Mouse (Mus musculus): ENCODE results near the gene Hesx1. TPM values are rescaled to one million over a fixed set of nuclear protein-coding genes. Genes with fewer than 3 reads are reported as not detected.
A peak's percentile ranks its signal among the peaks of the same experiment; 100 is the strongest.
"Not testable (repeated sequence)": the region's sequence is repeated elsewhere in the genome, so short reads cannot be mapped to it uniquely, and the experiment has no call there.

The Hesx1 gene
- total RNA-seq (2014; fragmentation: Nextera tagmentation) (not detected in 2 replicates), total RNA-seq (2017) (0.41 TPM in 1 of 2 replicates, not detected in the other), polyA plus RNA-seq (2012) (not detected in 2 replicates)

- ATAC-seq (ENCODE audit: extremely low read depth, insufficient number of reproducible peaks, low FRiP score, poor library complexity, severe bottlenecking): no peak
- Histone ChIP-seq H3K27me3 (ENCODE audit: insufficient read depth, low read length) (peaks cover 4% of the 10 kb centered on the region; the same call in 1 of the 2 replicates), H3K9me3 (replicated peaks) (no peaks in the 10 kb centered on the region), H3K36me3 (replicated peaks) (no peaks in the 10 kb centered on the region), H3K4me3 (ENCODE audit: low read depth, low read length) (no peak within 1 kb of the TSS), H3K4me1 (ENCODE audit: insufficient read depth, low read depth, low read length) (0 out of 2 replicates have a peak, but pooled peaks cover 3% of the 10 kb centered on the region)
- TF ChIP-seq POLR2AphosphoS5 (IDR thresholded peaks at IDR 0.05; ENCODE audit: insufficient replicate concordance, low read depth, low read length) (no peak), GATA1 (IDR thresholded peaks at IDR 0.05; ENCODE audit: borderline replicate concordance, low read length) (no peak), TAL1 (conservative IDR thresholded peaks at IDR 0.05; ENCODE audit: low read depth, low read length) (no peak), GATA2 (IDR thresholded peaks at IDR 0.05; ENCODE audit: borderline replicate concordance, low read depth, low read length) (no peak), CTCF (IDR thresholded peaks at IDR 0.05; ENCODE audit: low read depth, low read length) (no peak)
- DNase-seq (ENCODE audit: low spot score): no peak
Measured at GRCm38 (mm10) chr14:26994211-26994741, at the start of gene Hesx1. TSS of gene Hesx1 (plus strand) at chr14:26994416.

GRCm38 (mm10) chr14:26956139-26956538 lies 38.1 kb upstream of the Hesx1 start:
- not testable (repeated sequence) for H3K9me3 ChIP-seq (replicated peaks); H3K27me3 ChIP-seq (ENCODE audit: insufficient read depth, low read length); H3K4me3 ChIP-seq (ENCODE audit: low read depth, low read length); H3K4me1 ChIP-seq (ENCODE audit: insufficient read depth, low read depth, low read length); H3K36me3 ChIP-seq (replicated peaks); DNase-seq (ENCODE audit: low spot score); ATAC-seq (ENCODE audit: extremely low read depth, insufficient number of reproducible peaks, low FRiP score, poor library complexity, severe bottlenecking)

GRCm38 (mm10) chr14:26960518-26960917 lies 33.7 kb upstream of the Hesx1 start:
- H3K9me3 ChIP-seq (replicated peaks): no peaks in the 10 kb centered on the region
- no peaks in the 10 kb centered on the region for H3K4me1 ChIP-seq (ENCODE audit: insufficient read depth, low read depth, low read length)
- no peaks in the 10 kb centered on the region for H3K27me3 ChIP-seq (ENCODE audit: insufficient read depth, low read length)
- TF ChIP-seq CTCF (IDR thresholded peaks at IDR 0.05; ENCODE audit: low read depth, low read length) (no peak), POLR2AphosphoS5 (IDR thresholded peaks at IDR 0.05; ENCODE audit: insufficient replicate concordance, low read depth, low read length) (no peak), GATA1 (IDR thresholded peaks at IDR 0.05; ENCODE audit: borderline replicate concordance, low read length) (no peak), GATA2 (IDR thresholded peaks at IDR 0.05; ENCODE audit: borderline replicate concordance, low read depth, low read length) (no peak), TAL1 (conservative IDR thresholded peaks at IDR 0.05; ENCODE audit: low read depth, low read length) (no peak)
- DNase-seq (ENCODE audit: low spot score): no peak
- H3K4me3 ChIP-seq (ENCODE audit: low read depth, low read length): no peak overlapping the region
- no peak for ATAC-seq (ENCODE audit: extremely low read depth, insufficient number of reproducible peaks, low FRiP score, poor library complexity, severe bottlenecking)
- H3K36me3 ChIP-seq (replicated peaks): no peaks in the 10 kb centered on the region

GRCm38 (mm10) chr14:26969164-26969563 lies 25.1 kb upstream of the Hesx1 start:
- H3K9me3 ChIP-seq (replicated peaks): no peaks in the 10 kb centered on the region

GRCm38 (mm10) chr14:26969856-26970407 lies 24.3 kb upstream of the Hesx1 start:
- DNase-seq (ENCODE audit: low spot score) (peak; percentile 31), ATAC-seq (ENCODE audit: extremely low read depth, insufficient number of reproducible peaks, low FRiP score, poor library complexity, severe bottlenecking) (peak; percentile 32; the same call in 1 of the 2 replicates)
- peaks cover 32% of the 10 kb centered on the region for H3K27me3 ChIP-seq (ENCODE audit: insufficient read depth, low read length)
- H3K4me3 ChIP-seq (ENCODE audit: low read depth, low read length): peak overlapping the region; percentile 87
- TF ChIP-seq TAL1 (conservative IDR thresholded peaks at IDR 0.05; ENCODE audit: low read depth, low read length) (no peak), GATA2 (IDR thresholded peaks at IDR 0.05; ENCODE audit: borderline replicate concordance, low read depth, low read length) (no peak), CTCF (IDR thresholded peaks at IDR 0.05; ENCODE audit: low read depth, low read length) (no peak), POLR2AphosphoS5 (IDR thresholded peaks at IDR 0.05; ENCODE audit: insufficient replicate concordance, low read depth, low read length) (no peak), GATA1 (IDR thresholded peaks at IDR 0.05; ENCODE audit: borderline replicate concordance, low read length) (no peak)
- no peaks in the 10 kb centered on the region for H3K36me3 ChIP-seq (replicated peaks)
- H3K4me1 ChIP-seq (ENCODE audit: insufficient read depth, low read depth, low read length): peaks cover 22% of the 10 kb centered on the region
- no peaks in the 10 kb centered on the region for H3K9me3 ChIP-seq (replicated peaks)

More at GRCm38 (mm10) chr14:26969164-26969563, 25.1 kb upstream of the Hesx1 start:
- no peak overlapping the region; the same call in 1 of the 2 replicates for H3K4me3 ChIP-seq (ENCODE audit: low read depth, low read length)
- DNase-seq (ENCODE audit: low spot score): no peak
- no peak for ATAC-seq (ENCODE audit: extremely low read depth, insufficient number of reproducible peaks, low FRiP score, poor library complexity, severe bottlenecking)
- H3K4me1 ChIP-seq (ENCODE audit: insufficient read depth, low read depth, low read length): peaks cover 22% of the 10 kb centered on the region
- no peaks in the 10 kb centered on the region for H3K36me3 ChIP-seq (replicated peaks)
- TF ChIP-seq CTCF (IDR thresholded peaks at IDR 0.05; ENCODE audit: low read depth, low read length): no peak
- no peak for TF ChIP-seq TAL1 (conservative IDR thresholded peaks at IDR 0.05; ENCODE audit: low read depth, low read length)
- no peak for TF ChIP-seq POLR2AphosphoS5 (IDR thresholded peaks at IDR 0.05; ENCODE audit: insufficient replicate concordance, low read depth, low read length)
- TF ChIP-seq GATA2 (IDR thresholded peaks at IDR 0.05; ENCODE audit: borderline replicate concordance, low read depth, low read length): no peak
- TF ChIP-seq GATA1 (IDR thresholded peaks at IDR 0.05; ENCODE audit: borderline replicate concordance, low read length): no peak
- peaks cover 28% of the 10 kb centered on the region for H3K27me3 ChIP-seq (ENCODE audit: insufficient read depth, low read length)

- DNase-seq (ENCODE audit: low spot score): peak; percentile 97
- peaks cover 32% of the 10 kb centered on the region for H3K27me3 ChIP-seq (ENCODE audit: insufficient read depth, low read length)
- peaks cover 22% of the 10 kb centered on the region for H3K4me1 ChIP-seq (ENCODE audit: insufficient read depth, low read depth, low read length)
- H3K36me3 ChIP-seq (replicated peaks): no peaks in the 10 kb centered on the region
- peak; percentile 98 for ATAC-seq (ENCODE audit: extremely low read depth, insufficient number of reproducible peaks, low FRiP score, poor library complexity, severe bottlenecking)
- H3K9me3 ChIP-seq (replicated peaks): no peaks in the 10 kb centered on the region
- peak overlapping the region; percentile 87 for H3K4me3 ChIP-seq (ENCODE audit: low read depth, low read length)
- TF ChIP-seq CTCF (IDR thresholded peaks at IDR 0.05; ENCODE audit: low read depth, low read length) (no peak), GATA2 (IDR thresholded peaks at IDR 0.05; ENCODE audit: borderline replicate concordance, low read depth, low read length) (no peak), TAL1 (conservative IDR thresholded peaks at IDR 0.05; ENCODE audit: low read depth, low read length) (no peak), POLR2AphosphoS5 (IDR thresholded peaks at IDR 0.05; ENCODE audit: insufficient replicate concordance, low read depth, low read length) (no peak), GATA1 (IDR thresholded peaks at IDR 0.05; ENCODE audit: borderline replicate concordance, low read length) (no peak)
Measured at GRCm38 (mm10) chr14:26970439-26970932, 23.7 kb upstream of the Hesx1 start.
